Mouse (Mus musculus): ENCODE measurements around the gene Serpinb1a.

DNA sequence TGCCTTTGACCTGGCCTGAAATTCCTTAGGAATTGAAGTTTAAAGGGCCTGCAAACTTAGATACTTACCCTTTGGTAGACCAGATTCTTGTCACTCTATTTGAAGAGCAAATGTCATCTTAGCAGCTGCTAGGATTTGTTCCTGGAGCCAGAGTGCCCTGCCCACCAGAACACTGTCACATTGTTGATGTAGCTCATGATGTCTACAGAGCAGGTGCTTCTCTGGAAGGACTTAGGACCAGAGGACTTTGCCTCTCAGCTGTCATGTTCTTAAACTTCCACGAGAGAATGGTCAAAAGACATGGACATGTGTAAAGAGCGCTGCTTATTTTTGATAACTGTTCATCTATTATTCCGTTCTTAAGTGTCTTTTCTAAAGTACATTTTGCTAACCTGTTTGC, 31.7 kb downstream of the Serpinb1a start:
- TF ChIP-seq CTCF (IDR thresholded peaks at IDR 0.05; ENCODE audit: low read depth, low read length) (no peak), POLR2A (IDR thresholded peaks at IDR 0.05; ENCODE audit: extremely low read depth, insufficient read depth, low read length) (no peak)
